Mouse (Mus musculus) 3T3-L1 (cell line): Measurements from ENCODE around the gene Arhgef2.

ENCODE experiments used
- DNase-seq: peaks from one replicate; pipeline ENCODE4 v3.0.0-alpha.2; 2015; ENCODE audit warnings: low read depth, low spot score

The Arhgef2 gene

DNA sequence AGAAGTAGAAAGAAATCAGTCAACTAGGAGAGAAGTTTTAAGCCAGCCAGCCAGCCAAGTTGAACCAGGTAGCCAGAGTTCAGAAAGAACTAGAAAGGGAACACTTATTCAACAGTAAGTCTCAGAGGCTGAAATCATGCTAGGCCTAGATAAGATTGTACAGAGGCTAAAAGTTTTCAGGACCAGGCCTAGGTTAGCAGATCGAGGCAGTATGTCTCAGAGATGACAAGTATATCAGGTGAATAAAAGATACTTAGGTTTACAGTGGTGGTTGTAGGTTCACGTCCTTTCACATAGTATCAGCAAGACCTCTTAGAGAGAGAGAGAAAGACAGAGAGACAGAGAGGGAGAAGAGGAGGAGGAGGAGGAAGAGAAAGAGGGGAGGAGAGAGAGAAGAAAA is 78.0 kb downstream of the Arhgef2 start:
- DNase-seq = no peak

DNA sequence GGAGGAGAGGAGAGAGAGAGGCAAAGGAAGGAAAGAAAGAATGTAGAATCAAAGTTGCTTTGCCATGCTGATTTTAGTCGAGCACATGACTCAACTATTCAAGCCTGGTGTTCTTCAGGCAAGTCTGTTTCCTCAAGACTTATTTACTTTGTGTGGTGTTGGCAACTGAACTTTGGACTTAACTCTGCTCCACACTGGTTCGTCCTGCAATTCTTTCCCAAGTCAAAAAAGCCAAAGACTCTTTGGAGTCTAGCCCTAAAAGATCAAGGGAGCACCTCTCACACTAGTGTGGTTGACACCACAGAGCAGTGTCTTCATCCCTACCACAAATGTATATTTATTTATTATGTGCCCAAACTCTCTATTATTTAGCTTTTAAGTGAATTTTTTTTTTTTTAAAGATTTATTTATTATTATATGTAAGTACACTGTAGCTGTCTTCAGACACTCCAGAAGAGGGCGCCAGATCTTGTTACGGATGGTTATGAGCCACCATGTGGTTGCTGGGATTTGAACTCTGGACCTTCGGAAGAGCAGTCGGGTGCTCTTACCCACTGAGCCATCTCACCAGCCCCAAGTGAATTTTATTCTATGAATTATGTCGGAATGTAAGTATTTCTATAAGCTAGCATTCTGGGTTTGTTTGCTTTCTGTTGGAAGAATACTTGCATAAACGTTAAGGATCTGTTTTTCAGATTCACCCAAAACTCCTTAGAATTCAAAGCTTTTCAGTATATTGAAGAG is 78.6 kb downstream of the Arhgef2 start:
- no peak for DNase-seq

DNA sequence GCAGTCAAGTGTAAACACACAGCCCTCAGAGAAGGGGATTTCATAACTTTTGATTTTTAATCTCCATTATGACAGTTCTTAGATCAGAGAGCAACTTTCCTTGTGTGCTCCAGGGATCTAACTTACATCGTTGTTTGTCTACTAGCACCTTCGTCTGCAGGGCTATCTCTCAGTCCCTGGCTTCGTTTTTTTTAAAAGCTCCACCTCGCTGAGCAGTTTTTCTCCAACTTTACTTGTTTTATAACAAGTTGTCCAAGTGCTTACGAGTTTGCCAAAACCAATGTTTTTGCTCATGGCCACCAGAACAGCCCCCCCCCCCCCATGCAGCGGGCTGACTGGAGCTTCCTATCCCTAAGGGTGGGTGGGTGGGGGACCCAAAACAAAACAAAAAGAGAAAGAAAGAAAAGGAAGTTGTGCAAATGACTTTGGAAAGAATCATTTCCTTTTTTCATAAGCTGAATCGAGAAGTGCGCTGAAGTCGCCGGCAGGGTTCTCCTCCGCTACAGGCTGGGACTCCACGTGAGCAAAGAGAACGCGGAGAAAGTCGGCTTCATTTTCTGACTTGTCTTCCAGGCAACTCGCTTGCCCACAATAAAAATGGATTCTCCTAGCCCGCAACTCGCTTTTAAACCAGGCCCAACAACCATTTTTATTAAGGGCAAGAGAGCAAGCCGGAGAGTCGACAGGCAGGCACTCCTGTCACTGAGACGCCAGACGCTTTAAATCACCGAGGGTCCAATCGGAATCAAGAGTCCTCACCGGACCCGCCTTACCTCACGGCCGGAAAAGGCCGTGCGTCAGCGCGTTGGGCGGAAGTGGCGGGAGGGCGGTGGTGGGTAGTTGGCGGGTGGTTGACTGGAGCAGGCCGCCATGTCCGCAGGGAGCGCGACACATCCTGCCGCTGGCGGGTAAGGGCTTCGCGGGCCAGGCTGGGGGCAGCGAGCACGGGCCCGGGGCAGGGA is 79.5 kb downstream of the Arhgef2 start, which contains the start of gene Khdc4:
Khdc4 (plus strand) TSS at position 824 of the 962 bp plus-strand sequence.
- DNase-seq = peak; percentile 99

GRCm38 (mm10) chr3:88685958-88686451 is 80.2 kb downstream of the Arhgef2 start:
- DNase-seq = peak; percentile 71

DNA sequence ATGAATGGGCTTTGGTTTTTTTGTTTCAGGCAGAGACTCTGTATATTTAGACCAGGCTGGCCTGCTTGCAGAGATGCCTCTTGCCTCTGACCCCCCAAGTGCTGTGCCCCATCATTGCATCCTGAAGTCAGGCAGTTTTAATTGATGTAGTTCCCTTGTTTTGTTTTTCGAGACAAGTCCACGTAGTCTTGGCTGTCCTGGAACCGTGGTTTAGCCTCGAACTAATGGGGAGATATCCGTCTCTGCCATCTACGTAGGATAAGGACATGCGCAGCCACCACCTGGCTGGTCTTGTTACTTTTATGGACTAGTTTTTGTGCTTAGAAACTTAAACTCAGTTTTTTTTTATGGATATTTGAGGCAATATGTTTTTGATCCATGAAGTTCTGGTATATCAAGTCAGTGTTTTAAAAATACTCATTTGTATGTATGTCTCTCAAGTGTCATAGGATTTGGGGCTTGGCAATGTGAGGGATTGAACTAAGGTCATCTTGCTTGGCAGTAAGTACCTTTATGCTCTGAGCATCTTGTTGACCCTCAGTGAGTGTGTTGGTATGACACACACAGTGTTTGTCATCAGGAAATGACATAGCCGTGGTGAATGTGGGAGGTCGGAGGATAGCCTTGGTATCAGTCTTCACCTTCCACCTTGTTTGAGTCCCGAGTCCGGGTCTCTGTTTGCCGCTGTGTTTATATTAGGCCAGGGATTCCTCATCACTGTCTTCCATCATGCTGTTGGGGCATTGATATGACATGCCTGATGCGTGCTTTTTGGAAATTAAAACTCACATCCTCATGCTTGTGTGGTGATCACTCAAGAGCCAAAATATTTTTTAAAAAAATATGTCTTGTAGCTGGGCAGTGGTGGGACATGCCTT is 81.2 kb downstream of the Arhgef2 start:
- peak; percentile 47 for DNase-seq

- DNase-seq = no peak
Measured at GRCm38 (mm10) chr3:88689079-88689478, 83.3 kb downstream of the Arhgef2 start.

DNA sequence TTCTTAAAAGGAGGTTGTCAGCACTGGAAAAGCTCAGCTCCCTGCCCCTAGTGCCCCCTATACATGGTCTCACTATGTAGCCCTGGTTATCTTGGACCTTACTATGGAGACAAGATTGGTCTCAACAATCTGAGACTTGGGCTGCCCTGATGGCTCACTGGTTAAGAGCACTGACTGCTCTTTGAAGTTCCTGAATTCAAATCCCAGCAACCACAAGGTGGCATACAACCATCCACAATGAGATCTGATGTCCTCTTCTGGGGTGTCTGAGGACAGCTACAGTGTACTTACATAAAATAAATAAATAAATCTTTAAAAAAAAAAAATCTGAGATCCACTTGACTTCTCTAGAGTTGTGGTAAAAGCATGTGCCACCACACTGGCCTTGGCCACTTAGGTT is 89.8 kb downstream of the Arhgef2 start:
- no peak for DNase-seq
